Mouse (Mus musculus): ENCODE results near the gene Grm3. TPM values are rescaled to one million over a fixed set of nuclear protein-coding genes. Genes with fewer than 3 reads are reported as not detected.

Grm3 gene
- total RNA-seq, 1 experiment from 2014 or later, result not detected

- ATAC-seq (ENCODE audit: extremely low read depth, insufficient number of reproducible peaks, low FRiP score, poor library complexity, severe bottlenecking), result no peak
Observed at GRCm38 (mm10) chr5:9638612-9639011, 86.4 kb downstream of the Grm3 start.

GRCm38 (mm10) chr5:9627220-9627619 is 97.8 kb downstream of the Grm3 start:
- ATAC-seq (ENCODE audit: extremely low read depth, insufficient number of reproducible peaks, low FRiP score, poor library complexity, severe bottlenecking), result no peak

GRCm38 (mm10) chr5:9624396-9624795 is 100.6 kb downstream of the Grm3 start:
- no peak for ATAC-seq (ENCODE audit: extremely low read depth, insufficient number of reproducible peaks, low FRiP score, poor library complexity, severe bottlenecking)

- no peak for ATAC-seq (ENCODE audit: extremely low read depth, insufficient number of reproducible peaks, low FRiP score, poor library complexity, severe bottlenecking)
Observed at GRCm38 (mm10) chr5:9623095-9623459, 101.9 kb downstream of the Grm3 start.

- ATAC-seq (ENCODE audit: extremely low read depth, insufficient number of reproducible peaks, low FRiP score, poor library complexity, severe bottlenecking), result no peak
Observed at GRCm38 (mm10) chr5:9622264-9623094, 102.5 kb downstream of the Grm3 start.

GRCm38 (mm10) chr5:9621417-9622067 is 103.4 kb downstream of the Grm3 start:
- no peak for ATAC-seq (ENCODE audit: extremely low read depth, insufficient number of reproducible peaks, low FRiP score, poor library complexity, severe bottlenecking)

- no peak for ATAC-seq (ENCODE audit: extremely low read depth, insufficient number of reproducible peaks, low FRiP score, poor library complexity, severe bottlenecking)
Observed at GRCm38 (mm10) chr5:9579021-9579420, 145.9 kb downstream of the Grm3 start.

GRCm38 (mm10) chr5:9578571-9578970 is 146.4 kb downstream of the Grm3 start:
- ATAC-seq (ENCODE audit: extremely low read depth, insufficient number of reproducible peaks, low FRiP score, poor library complexity, severe bottlenecking), result no peak

- ATAC-seq (ENCODE audit: extremely low read depth, insufficient number of reproducible peaks, low FRiP score, poor library complexity, severe bottlenecking), result no peak
Observed at GRCm38 (mm10) chr5:9570946-9571345, 154.0 kb downstream of the Grm3 start.

- ATAC-seq (ENCODE audit: extremely low read depth, insufficient number of reproducible peaks, low FRiP score, poor library complexity, severe bottlenecking), result no peak
Observed at GRCm38 (mm10) chr5:9557706-9558105, 167.3 kb downstream of the Grm3 start.

- no peak for ATAC-seq (ENCODE audit: extremely low read depth, insufficient number of reproducible peaks, low FRiP score, poor library complexity, severe bottlenecking)
Observed at GRCm38 (mm10) chr5:9540822-9541557, 184.0 kb downstream of the Grm3 start.

- no peak for ATAC-seq (ENCODE audit: extremely low read depth, insufficient number of reproducible peaks, low FRiP score, poor library complexity, severe bottlenecking)
Observed at GRCm38 (mm10) chr5:9525507-9525906, 199.5 kb downstream of the Grm3 start.

GRCm38 (mm10) chr5:9511027-9511426 is 213.9 kb downstream of the Grm3 start:
- no peak for ATAC-seq (ENCODE audit: extremely low read depth, insufficient number of reproducible peaks, low FRiP score, poor library complexity, severe bottlenecking)

GRCm38 (mm10) chr5:9497235-9497634 is 227.7 kb downstream of the Grm3 start:
- ATAC-seq (ENCODE audit: extremely low read depth, insufficient number of reproducible peaks, low FRiP score, poor library complexity, severe bottlenecking), result no peak

- no peak for ATAC-seq (ENCODE audit: extremely low read depth, insufficient number of reproducible peaks, low FRiP score, poor library complexity, severe bottlenecking)
Observed at GRCm38 (mm10) chr5:9495456-9495855, 229.5 kb downstream of the Grm3 start.

GRCm38 (mm10) chr5:9477587-9477986 is 247.4 kb downstream of the Grm3 start:
- no peak for ATAC-seq (ENCODE audit: extremely low read depth, insufficient number of reproducible peaks, low FRiP score, poor library complexity, severe bottlenecking)

- ATAC-seq (ENCODE audit: extremely low read depth, insufficient number of reproducible peaks, low FRiP score, poor library complexity, severe bottlenecking), result no peak
Observed at GRCm38 (mm10) chr5:9453298-9453697, 271.7 kb downstream of the Grm3 start.

- ATAC-seq (ENCODE audit: extremely low read depth, insufficient number of reproducible peaks, low FRiP score, poor library complexity, severe bottlenecking), result no peak
Observed at GRCm38 (mm10) chr5:9449570-9449969, 275.4 kb downstream of the Grm3 start.

GRCm38 (mm10) chr5:9448931-9449330 is 276.0 kb downstream of the Grm3 start:
- no peak for ATAC-seq (ENCODE audit: extremely low read depth, insufficient number of reproducible peaks, low FRiP score, poor library complexity, severe bottlenecking)

GRCm38 (mm10) chr5:9446146-9446545 is 278.8 kb downstream of the Grm3 start:
- no peak for ATAC-seq (ENCODE audit: extremely low read depth, insufficient number of reproducible peaks, low FRiP score, poor library complexity, severe bottlenecking)

Data from neutrophil, adult 5-6 weeks (primary cell).